Mouse (Mus musculus) regulatory T cell (primary cell): ENCODE results near the gene Clec3b.

Experiments used
- in situ Hi-C: fragments of 300-600 bp; cut with MboI, MseI; formaldehyde crosslinking; loops from one replicate; pipeline ENCODE4 v1.15.1; 2025; ENCODE audit warnings: high pct_unique_total_duplicates

The Clec3b gene

GRCm38 (mm10) chr9:123152026-123152425 is 1.3 kb downstream of the Clec3b start:
- in situ Hi-C loops: loop anchor here (5.0 to 10.0 kb wide), 2 partner anchors 370 to 1037 kb away; partner anchors contain the start of gene Snrk

- in situ Hi-C loops: loop anchor here (5.0 to 10.0 kb wide), 2 partner anchors 369 to 1038 kb away; partner anchors contain the start of gene Snrk
Observed at GRCm38 (mm10) chr9:123153121-123153520, 2.4 kb downstream of the Clec3b start.

DNA sequence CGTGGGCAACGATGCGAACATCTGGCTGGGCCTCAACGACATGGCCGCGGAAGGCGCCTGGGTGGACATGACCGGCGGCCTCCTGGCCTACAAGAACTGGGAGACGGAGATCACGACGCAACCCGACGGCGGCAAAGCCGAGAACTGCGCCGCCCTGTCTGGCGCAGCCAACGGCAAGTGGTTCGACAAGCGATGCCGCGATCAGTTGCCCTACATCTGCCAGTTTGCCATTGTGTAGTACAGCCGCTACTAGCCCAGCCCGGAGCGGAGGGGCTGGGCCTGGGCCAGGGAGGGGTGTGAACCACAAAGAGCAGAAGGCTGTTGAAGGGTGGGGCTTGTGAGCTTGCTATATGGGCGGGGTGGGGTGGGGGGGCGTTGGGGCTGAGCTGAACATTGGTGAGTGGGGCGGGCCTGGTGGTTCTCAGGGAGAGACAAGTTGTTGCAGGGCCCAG is 6.2 kb downstream of the Clec3b start:
- in situ Hi-C loops: loop anchor here (5.0 to 10.0 kb wide), 2 partner anchors 295 to 1042 kb away; partner anchors contain the start of gene Snrk

DNA sequence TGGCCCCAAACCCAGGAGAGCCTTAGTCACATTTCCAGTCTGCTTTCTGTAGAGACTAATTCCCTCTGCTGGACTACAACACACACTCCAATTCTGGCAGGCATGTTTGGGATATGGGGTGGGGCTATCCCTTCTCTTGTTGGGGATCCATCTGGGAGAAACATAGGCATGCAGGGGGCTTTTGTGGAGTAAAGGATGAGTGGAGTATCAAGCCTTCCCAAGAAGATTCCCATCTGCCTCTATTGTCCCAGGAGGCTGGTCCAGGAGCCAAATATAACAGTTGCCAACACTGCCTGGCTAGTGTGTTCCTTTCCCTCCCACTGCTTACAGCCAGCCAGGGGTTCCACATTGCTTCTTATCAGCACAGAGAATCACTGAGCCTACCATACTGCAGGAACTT is 7.0 kb downstream of the Clec3b start:
- in situ Hi-C loops: loop anchor here (5.0 to 10.0 kb wide), 2 partner anchors 295 to 1043 kb away; partner anchors contain the start of gene Snrk

GRCm38 (mm10) chr9:123158125-123158836 is 7.5 kb downstream of the Clec3b start:
- in situ Hi-C loops: loop anchor here (5.0 to 10.0 kb wide), 2 partner anchors 294 to 1043 kb away; partner anchors contain the start of gene Snrk

DNA sequence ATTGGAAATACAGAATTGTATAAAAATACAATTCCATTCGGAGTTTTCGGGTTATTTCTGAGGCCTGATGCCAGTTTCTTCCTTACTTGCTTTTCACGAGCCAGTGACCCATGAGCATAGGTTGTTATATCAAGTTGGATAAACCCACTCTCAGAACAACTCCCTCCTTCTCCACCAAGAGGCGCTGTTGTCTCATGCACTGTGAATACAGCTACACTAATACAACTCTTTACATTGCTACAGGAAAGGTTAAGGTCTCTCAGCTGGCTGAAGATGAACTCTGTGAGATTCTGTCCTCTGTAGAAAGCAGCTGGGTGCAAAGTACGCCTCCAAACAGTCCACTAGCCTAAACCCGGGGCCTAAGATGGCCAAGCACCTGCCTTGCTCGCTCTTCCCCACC is 8.6 kb downstream of the Clec3b start:
- in situ Hi-C loops: loop anchor here (5.0 to 10.0 kb wide), 2 partner anchors 293 to 1045 kb away; partner anchors contain the start of gene Snrk

DNA sequence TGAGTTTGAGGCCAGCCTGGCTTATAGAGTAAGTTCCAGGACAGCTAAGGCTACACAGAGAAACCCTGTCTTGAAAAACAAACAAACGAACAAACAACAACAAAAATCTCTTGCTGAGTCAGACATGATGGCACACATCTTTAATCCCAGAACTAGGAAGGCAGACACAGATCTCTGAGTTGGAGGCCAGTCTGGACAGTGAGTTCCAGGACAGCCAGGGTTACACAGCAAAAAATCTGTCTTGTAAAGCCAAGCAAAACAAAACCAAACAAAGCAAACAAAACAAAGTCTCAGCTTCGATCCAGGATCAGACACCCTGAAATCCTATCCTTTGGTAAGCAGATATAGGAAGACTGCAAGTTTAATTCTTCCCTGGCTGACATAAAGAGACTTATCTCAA is 11.0 kb downstream of the Clec3b start:
- in situ Hi-C loops: loop anchor here (5.0 kb wide), 1 partner anchor 91 kb away; no protein-coding TSS in a partner anchor

GRCm38 (mm10) chr9:123162985-123163694 is 12.4 kb downstream of the Clec3b start:
- in situ Hi-C loops: loop anchor here (5.0 kb wide), 1 partner anchor 89 kb away; no protein-coding TSS in a partner anchor

- in situ Hi-C loops: no loop called here
Observed at GRCm38 (mm10) chr9:123165781-123166443, 15.2 kb downstream of the Clec3b start.

GRCm38 (mm10) chr9:123173760-123174159 is 23.0 kb downstream of the Clec3b start:
- in situ Hi-C loops: no loop called here

- in situ Hi-C loops: no loop called here
Observed at GRCm38 (mm10) chr9:123174356-123174755, 23.6 kb downstream of the Clec3b start.

DNA sequence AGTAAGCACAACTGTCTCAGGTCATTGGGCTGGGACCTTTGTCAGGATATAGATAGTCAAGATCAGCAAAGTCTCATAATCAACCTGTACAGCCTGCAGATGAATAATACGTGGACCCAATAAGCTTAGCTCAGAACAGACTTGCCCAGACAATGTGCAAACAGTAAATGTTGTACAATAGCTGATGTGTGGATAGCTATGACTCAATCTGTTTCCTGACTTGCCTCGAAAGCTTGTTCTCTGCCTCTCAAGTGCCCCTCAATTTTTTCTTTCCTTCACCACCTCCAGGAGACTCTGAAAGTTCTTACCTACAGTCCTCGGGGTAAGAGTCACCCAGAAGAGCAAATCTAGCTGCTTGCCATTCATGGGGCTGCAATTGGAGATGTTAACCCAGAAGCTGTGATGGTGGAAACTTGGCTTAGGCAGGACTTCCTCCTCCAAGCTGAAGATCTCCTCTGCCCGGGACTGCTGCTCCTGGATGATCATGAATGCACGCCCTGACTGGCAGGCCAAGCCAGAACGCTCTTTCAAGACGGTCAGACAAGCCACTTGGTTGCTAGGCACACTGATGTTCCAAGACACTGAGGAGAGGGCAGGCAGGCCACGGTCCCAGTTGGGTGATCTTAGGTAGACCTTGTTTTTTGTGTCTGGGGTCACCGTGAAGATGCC is 26.8 kb downstream of the Clec3b start:
- in situ Hi-C loops: no loop called here

GRCm38 (mm10) chr9:123180003-123180402 is 29.3 kb downstream of the Clec3b start:
- in situ Hi-C loops: no loop called here

GRCm38 (mm10) chr9:123183226-123183625 is 32.5 kb downstream of the Clec3b start:
- in situ Hi-C loops: no loop called here

DNA sequence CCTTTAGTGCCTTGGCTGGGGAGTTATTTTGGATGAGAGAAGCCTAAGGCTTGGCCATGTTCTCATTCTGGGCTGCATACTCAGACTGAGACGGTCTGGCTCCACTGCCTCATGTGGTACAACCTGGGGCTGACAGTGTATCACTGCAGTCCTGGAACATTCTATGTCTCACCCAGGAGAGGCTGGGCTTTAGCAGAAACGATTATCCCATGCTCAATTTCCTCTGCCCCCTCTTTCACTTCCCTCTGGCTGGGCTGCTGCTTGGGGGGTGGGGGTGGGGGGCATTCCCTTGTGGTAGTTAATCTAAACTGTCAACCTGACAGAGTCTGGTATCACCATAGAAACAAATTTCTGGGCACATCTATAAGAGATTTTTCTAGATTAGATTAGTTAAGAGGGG is 34.8 kb downstream of the Clec3b start:
- in situ Hi-C loops: no loop called here

DNA sequence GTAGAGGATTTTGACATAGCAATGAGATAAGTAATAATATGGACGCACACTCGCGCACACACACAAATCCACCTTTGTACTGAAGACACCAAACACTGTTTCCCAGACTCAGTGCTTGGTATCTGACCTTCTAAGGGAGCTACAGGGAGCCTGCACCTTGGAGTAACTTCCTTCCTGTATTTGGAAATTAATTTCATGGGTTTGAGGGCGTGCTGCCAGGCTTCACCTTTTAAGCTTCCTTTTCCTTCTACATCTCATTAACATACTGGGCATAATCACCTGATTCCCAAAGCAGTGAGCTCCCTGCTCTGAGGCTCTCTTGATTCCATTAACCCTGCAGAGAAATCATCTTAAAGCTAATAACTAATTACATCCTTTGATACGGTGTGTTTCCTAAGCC is 35.4 kb downstream of the Clec3b start:
- in situ Hi-C loops: no loop called here

- in situ Hi-C loops: no loop called here
Observed at GRCm38 (mm10) chr9:123187589-123187988, 36.8 kb downstream of the Clec3b start.

DNA sequence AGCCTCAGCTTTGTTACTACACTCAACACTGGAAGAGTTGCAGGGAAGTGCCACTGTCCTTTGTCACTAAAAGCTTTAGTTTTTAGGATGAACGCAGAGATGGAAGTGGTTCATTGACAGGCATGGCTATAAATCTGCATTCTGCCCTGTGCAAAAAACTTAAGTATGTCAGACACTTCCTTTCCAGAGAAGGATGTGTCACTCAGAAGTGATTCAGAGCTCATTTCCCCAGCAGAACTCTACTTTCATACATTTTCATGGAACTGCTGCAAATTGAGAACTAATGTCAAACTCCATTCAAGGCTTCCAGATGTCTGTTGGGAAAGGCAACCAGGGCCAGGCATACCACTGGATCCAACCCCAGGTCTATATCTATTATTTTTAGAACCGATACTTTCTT is 37.5 kb downstream of the Clec3b start:
- in situ Hi-C loops: no loop called here

DNA sequence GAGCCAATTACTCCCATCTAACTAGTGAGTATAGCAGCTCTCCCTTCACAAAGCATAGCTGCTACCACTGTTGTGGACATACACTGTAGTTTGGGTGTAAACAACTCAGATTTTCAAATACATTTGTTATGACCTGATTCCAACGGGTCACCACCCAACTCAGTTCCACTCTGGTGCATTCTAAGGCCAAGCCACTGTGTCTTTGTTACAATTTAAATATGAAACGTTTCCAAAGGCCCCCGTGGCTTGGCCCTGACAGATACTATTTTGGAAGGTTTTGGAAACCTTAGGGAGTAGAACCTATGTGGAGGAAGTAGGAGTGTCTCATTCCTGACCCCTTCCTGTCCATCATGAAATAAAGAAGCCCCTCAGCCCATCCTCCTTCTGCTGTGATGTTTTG is 49.4 kb downstream of the Clec3b start:
- in situ Hi-C loops: loop anchor here (5.0 kb wide), 1 partner anchor 37 kb away; no protein-coding TSS in a partner anchor

DNA sequence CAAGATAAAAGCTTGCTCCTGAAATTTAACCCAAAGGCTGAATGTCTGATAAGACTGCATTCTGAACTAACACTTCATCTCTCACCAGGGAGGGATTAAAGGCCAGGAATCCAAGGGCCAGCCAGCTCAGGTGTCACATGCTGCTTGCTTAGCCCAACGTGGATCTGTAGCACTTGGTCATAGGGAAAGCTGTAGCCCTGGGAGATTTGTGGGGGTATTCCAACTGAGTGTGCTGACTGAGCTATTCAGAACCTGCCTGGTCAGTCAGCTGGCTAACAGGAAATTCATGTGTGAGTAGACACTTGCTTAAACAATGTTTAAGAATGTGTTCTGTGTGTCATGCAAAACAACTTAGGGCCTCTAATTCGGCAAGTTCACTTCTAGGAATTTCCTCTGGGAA is 55.8 kb downstream of the Clec3b start:
- in situ Hi-C loops: no loop called here

- in situ Hi-C loops: no loop called here
Observed at GRCm38 (mm10) chr9:123206948-123207347, 56.2 kb downstream of the Clec3b start.
